In the genomic region with DNA sequence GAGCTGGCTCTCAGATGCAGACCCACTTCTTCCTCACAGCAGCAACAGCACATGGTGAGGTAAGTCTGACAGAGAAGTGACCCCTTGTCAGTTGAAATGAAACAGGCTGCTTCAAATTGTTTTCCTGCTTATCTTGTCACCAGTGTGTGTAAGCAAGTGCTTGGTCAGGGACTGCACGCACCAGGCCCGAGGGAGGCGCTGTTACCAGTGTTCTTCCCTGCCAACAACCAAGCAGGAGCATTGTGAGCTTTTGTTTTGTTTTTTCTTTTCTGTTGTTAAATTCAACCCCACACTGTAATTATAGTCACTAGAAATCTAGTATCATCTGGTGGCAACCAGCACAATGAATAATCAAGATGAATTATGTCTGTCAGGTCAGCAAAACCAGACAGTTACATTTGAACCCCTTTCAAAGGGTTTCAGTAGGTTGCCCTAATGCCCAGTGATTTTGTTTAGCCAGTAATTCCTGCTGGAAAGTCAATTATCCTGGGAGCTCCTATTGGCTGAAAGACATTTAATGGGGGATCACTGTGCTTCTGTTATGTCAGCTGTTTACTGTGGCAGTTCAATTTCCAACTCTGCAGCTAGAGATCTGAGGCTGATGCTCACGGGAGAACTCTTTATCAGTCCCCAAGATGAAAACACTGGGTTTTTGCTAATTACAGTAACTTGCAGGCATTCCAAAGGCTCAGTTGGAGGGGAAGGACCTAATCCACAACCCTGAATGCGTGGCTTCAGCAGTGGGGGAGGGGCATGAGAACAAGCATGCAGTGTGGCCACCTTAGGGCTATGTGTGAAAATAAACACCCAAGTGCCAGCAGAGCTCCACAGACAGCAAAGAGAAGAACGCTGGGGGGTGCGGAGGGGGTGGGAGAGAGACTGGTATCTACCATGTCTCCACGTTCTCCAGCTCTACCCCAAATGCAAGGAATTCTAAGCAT, we compare ENCODE assay signal across 8 mouse cellular contexts. TPM values are rescaled to one million over a fixed set of nuclear protein-coding genes. Genes with fewer than 3 reads are reported as not detected.
DNase-seq lines count a peak whose midpoint lies in the region; ATAC-seq and TF ChIP-seq lines count a peak whose summit lies in the region.
"Had no signal": no experiment of that assay in that cellular context is flagged by ENCODE, and none has a peak within 500 bp of the region (broad histone marks: within the 10 kb centered on the region; RNA-seq: fewer than 3 reads in every experiment).

No protein-coding gene starts in this region.

- H3K27ac ChIP-seq in kidney, postnatal 0 days = peak overlapping the region; percentile 19; the same call in 1 of the 2 replicates
- peak overlapping the region; percentile 27 for H3K27ac ChIP-seq in forebrain, embryonic 15.5 days (replicated peaks)
- H3K27ac ChIP-seq in midbrain, embryonic 14.5 days (replicated peaks; ENCODE audit: low read depth, low read length) = peak overlapping the region; percentile 64

- 28% methylated on average over 8 of the region's 8 CpGs for WGBS in kidney, postnatal 0 days
- 24% methylated on average over 8 of the region's 8 CpGs for WGBS in forebrain, embryonic 15.5 days
- WGBS in midbrain, embryonic 14.5 days = 47% methylated on average over 8 of the region's 8 CpGs

- H3K4me1 ChIP-seq in kidney, postnatal 0 days (replicated peaks; ENCODE audit: insufficient read depth, low read length) = peaks cover 29% of the 10 kb centered on the region
- peaks cover 69% of the 10 kb centered on the region for H3K4me1 ChIP-seq in forebrain, embryonic 15.5 days
- peaks cover 63% of the 10 kb centered on the region for H3K4me1 ChIP-seq in midbrain, embryonic 14.5 days (ENCODE audit: control insufficient read depth, insufficient read depth, low read length)

- no peak overlapping the region for H3K4me3 ChIP-seq in kidney, postnatal 0 days (replicated peaks; ENCODE audit: low read depth, low read length)
- no peak overlapping the region for H3K4me3 ChIP-seq in forebrain, embryonic 15.5 days
- no peak overlapping the region for H3K4me3 ChIP-seq in midbrain, embryonic 14.5 days (replicated peaks; ENCODE audit: low read depth, low read length)

- H3K9me3 ChIP-seq in kidney, postnatal 0 days (replicated peaks; ENCODE audit: low read length) = no peaks in the 10 kb centered on the region
- H3K9me3 ChIP-seq in forebrain, embryonic 15.5 days = no peaks in the 10 kb centered on the region
- no peaks in the 10 kb centered on the region for H3K9me3 ChIP-seq in midbrain, embryonic 14.5 days (ENCODE audit: control insufficient read depth, low read length)
- H3K9me3 ChIP-seq: G1E had no signal

- no peaks in the 10 kb centered on the region for H3K27me3 ChIP-seq in kidney, postnatal 0 days (ENCODE audit: insufficient read depth, low read length)
- no peaks in the 10 kb centered on the region for H3K27me3 ChIP-seq in forebrain, embryonic 15.5 days
- H3K27me3 ChIP-seq in midbrain, embryonic 14.5 days (ENCODE audit: control insufficient read depth, insufficient read depth, low read length) = no peaks in the 10 kb centered on the region

- intact Hi-C loops in gastrocnemius, postnatal 14 days (cut with DNase I; ENCODE audit: low total_unique reads) = no loop called here

- DNase-seq in kidney, postnatal 0 days (ENCODE audit: low spot score) = peak; percentile 82
- no peak for DNase-seq in kidney, postnatal 10 days
- peak; percentile 70 for DNase-seq in brain, embryonic 14.5 days (ENCODE audit: low read depth)
- DNase-seq in midbrain, embryonic 14.5 days = peak; percentile 61
- no peak for DNase-seq in gastrocnemius, postnatal 14 days
- DNase-seq in layer of hippocampus, adult 9-10 months (ENCODE audit: low spot score) = no peak

- H3K9ac ChIP-seq in kidney, postnatal 0 days (ENCODE audit: low read depth, low read length) = no peak overlapping the region
- no peak overlapping the region for H3K9ac ChIP-seq in forebrain, embryonic 15.5 days (replicated peaks)
- H3K9ac ChIP-seq in midbrain, embryonic 14.5 days (replicated peaks; ENCODE audit: low read length) = no peak overlapping the region

- no peaks in the 10 kb centered on the region for H3K36me3 ChIP-seq in kidney, postnatal 0 days (ENCODE audit: insufficient read depth, low read length)
- H3K36me3 ChIP-seq in forebrain, embryonic 15.5 days = no peaks in the 10 kb centered on the region
- H3K36me3 ChIP-seq in midbrain, embryonic 14.5 days (ENCODE audit: control insufficient read depth, insufficient read depth, low read length) = peaks cover 5% of the 10 kb centered on the region; the same call in 1 of the 2 replicates

- TF ChIP-seq POLR2A in brain, embryonic 14.5 days (IDR thresholded peaks at IDR 0.05; ENCODE audit: borderline replicate concordance, extremely low read depth, insufficient read depth, insufficient read length, poor library complexity, severe bottlenecking) = no peak

- ATAC-seq in kidney, postnatal 0 days (replicated peaks; ENCODE audit: low FRiP score, low read depth) = peak; percentile 56
- no peak for ATAC-seq in forebrain, embryonic 15.5 days (replicated peaks)
- ATAC-seq in midbrain, embryonic 14.5 days (ENCODE audit: low FRiP score, low TSS enrichment) = no peak

- peak; percentile 44; the same call in 1 of the 2 replicates for TF ChIP-seq CTCF in kidney, postnatal 0 days (IDR thresholded peaks at IDR 0.05; ENCODE audit: low read depth)
- TF ChIP-seq CTCF in brain, embryonic 14.5 days (IDR thresholded peaks at IDR 0.05; ENCODE audit: borderline replicate concordance, extremely low read depth, insufficient read depth, insufficient read length) = 0 out of 2 replicates have a peak, but pooled peaks have one; percentile 10

- no peak overlapping the region for H3K4me2 ChIP-seq in kidney, postnatal 0 days (ENCODE audit: low read length)
- no peak overlapping the region for H3K4me2 ChIP-seq in forebrain, embryonic 15.5 days (replicated peaks)
- H3K4me2 ChIP-seq in midbrain, embryonic 14.5 days (ENCODE audit: low read length) = no peak overlapping the region

RNA-seq across cellular contexts. Expression of gene Arid3b, which starts 24.5 kb away (rescaled TPM):
- polyA plus RNA-seq in kidney, postnatal 0 days (2015; fragmentation: Nextera tagmentation; extraction: Ambion mirVana) = 4.0 and 4.2 TPM in 2 replicates
- 15.4 and 16.6 TPM in 2 replicates for polyA plus RNA-seq in brain, embryonic 14.5 days (2012; rRNA removed)
- polyA plus RNA-seq in forebrain, embryonic 15.5 days (2015; fragmentation: Nextera tagmentation; extraction: Ambion mirVana) = 8.0 and 9.2 TPM in 2 replicates
- 8.7 and 9.6 TPM in 2 replicates for polyA plus RNA-seq in midbrain, embryonic 14.5 days (2014; fragmentation: Nextera tagmentation; extraction: Ambion mirVana)
- total RNA-seq in gastrocnemius, postnatal 14 days (2021) = 1 to 10 TPM; 1.2 to 2.0 TPM

RNA-seq across cellular contexts. Expression of gene Clk3, which starts 46.4 kb away (rescaled TPM):
- 50.3 and 51.7 TPM in 2 replicates for polyA plus RNA-seq in kidney, postnatal 0 days (2015; fragmentation: Nextera tagmentation; extraction: Ambion mirVana)
- 153 and 188 TPM in 2 replicates for polyA plus RNA-seq in brain, embryonic 14.5 days (2012; rRNA removed)
- 88.6 and 93.0 TPM in 2 replicates for polyA plus RNA-seq in forebrain, embryonic 15.5 days (2015; fragmentation: Nextera tagmentation; extraction: Ambion mirVana)
- polyA plus RNA-seq in midbrain, embryonic 14.5 days (2014; fragmentation: Nextera tagmentation; extraction: Ambion mirVana) = 66.3 and 68.7 TPM in 2 replicates
- total RNA-seq in gastrocnemius, postnatal 14 days (2021) = 10 to 100 TPM; 36.2 to 36.5 TPM

Comparison
In these comparisons a context has a peak if more than half of its experiments do, and no peak if none do; other contexts are left out.
1. DNase-seq: peak in kidney, postnatal 0 days (single experiment), brain, embryonic 14.5 days (single experiment) and midbrain, embryonic 14.5 days (single experiment); none in kidney, postnatal 10 days (single experiment), gastrocnemius, postnatal 14 days (single experiment) and layer of hippocampus, adult 9-10 months (single experiment).
2. Peak in every context shown above with its lines, with median percentiles within 50 percentile points of each other: H3K27ac ChIP-seq.